Mouse (Mus musculus): ENCODE measurements around the gene Dock8. TPM values are rescaled to one million over a fixed set of nuclear protein-coding genes. Genes with fewer than 3 reads are reported as not detected.
"Not testable (repeated sequence)": the region's sequence is repeated elsewhere in the genome, so short reads cannot be mapped to it uniquely, and the experiment has no call there.

Gene Dock8
- polyA plus RNA-seq, 1 experiment, result 1.4 TPM

DNA sequence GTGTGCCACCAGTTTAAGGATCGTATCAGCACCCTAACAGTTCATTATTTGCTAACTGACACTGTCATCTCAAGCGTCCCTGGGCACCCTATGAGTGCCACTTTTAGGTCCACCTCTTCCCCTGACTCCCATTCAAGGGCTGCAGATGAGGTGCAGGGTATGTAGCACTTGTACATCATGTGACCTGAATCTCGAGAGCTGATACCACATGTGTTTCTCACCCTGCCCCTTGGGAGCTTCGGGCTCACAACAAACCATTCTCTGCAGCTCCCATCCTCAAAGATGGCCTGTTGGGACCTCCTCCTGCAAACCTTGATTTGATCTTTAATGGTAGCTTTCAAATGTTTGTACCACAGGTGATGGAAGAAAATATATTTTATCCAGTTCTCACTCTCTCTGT, 32.4 kb downstream of the Dock8 start:
- H3ac ChIP-seq (ENCODE audit: control insufficient read depth, insufficient read length), result no peak overlapping the region
- no peak overlapping the region for H3K4me2 ChIP-seq (ENCODE audit: low read depth)
- no peak overlapping the region for H3K4me3 ChIP-seq
- H3K79me2 ChIP-seq (ENCODE audit: control insufficient read depth, insufficient read depth), result no peaks in the 10 kb centered on the region
- no peaks in the 10 kb centered on the region for H3K27me3 ChIP-seq (ENCODE audit: control insufficient read depth, insufficient read depth, insufficient read length)
- no peak for TF ChIP-seq USF1 (IDR thresholded peaks at IDR 0.05; ENCODE audit: low read depth)
- no peak for TF ChIP-seq POLR2AphosphoS2 (IDR thresholded peaks at IDR 0.05; ENCODE audit: insufficient read length, low read depth)
- no peak for TF ChIP-seq MYOG (IDR thresholded peaks at IDR 0.05; ENCODE audit: control insufficient read depth in 1 of 3, insufficient read depth in 1 of 3, insufficient read length in 2 of 3, low read depth in 2 of 3)
- no peak for TF ChIP-seq REST (IDR thresholded peaks at IDR 0.05; ENCODE audit: insufficient read depth, insufficient read length)
- no peak for TF ChIP-seq E2F4 (IDR thresholded peaks at IDR 0.05; ENCODE audit: insufficient read depth)
- TF ChIP-seq SRF (IDR thresholded peaks at IDR 0.05; ENCODE audit: control insufficient read depth, insufficient read length, low read depth), result no peak
- TF ChIP-seq CEBPB (IDR thresholded peaks at IDR 0.05; ENCODE audit: insufficient read depth, poor library complexity, severe bottlenecking), result no peak
- TF ChIP-seq MYOD1 (IDR thresholded peaks at IDR 0.05; ENCODE audit: control insufficient read depth in 1 of 3, insufficient read length in 2 of 3, low read depth in 2 of 3), result no peak
- no peak for TF ChIP-seq MAX (IDR thresholded peaks at IDR 0.05; ENCODE audit: low read depth)
- TF ChIP-seq POLR2A (IDR thresholded peaks at IDR 0.05; ENCODE audit: insufficient read length, low read depth), result no peak
- no peak for TF ChIP-seq TCF12 (IDR thresholded peaks at IDR 0.05; ENCODE audit: insufficient read depth, poor library complexity, severe bottlenecking)
- no peak for TF ChIP-seq TCF3 (IDR thresholded peaks at IDR 0.05; ENCODE audit: insufficient read length, low read depth)
- H3K36me3 ChIP-seq (ENCODE audit: control insufficient read depth, insufficient read depth), result no peaks in the 10 kb centered on the region

DNA sequence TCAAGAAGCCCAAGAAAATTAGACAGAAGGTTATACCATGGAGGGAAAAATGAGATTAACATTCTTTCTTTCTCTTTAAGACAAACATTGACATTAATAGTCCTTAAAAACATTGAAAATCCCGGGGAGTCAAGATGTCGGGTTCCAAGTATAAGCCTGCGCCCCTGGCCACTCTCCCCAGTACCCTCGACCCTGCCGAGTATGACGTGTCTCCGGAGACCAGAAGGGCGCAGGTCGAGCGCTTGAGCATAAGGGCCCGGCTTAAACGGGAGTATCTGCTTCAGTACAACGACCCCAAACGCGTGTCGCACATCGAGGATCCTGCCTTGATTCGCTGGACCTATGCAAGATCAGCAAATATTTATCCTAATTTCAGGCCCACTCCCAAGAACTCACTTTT, 33.7 kb downstream of the Dock8 start:
- not testable (repeated sequence) for H3ac ChIP-seq (ENCODE audit: control insufficient read depth, insufficient read length); H3K79me2 ChIP-seq (ENCODE audit: control insufficient read depth, insufficient read depth); H3K4me2 ChIP-seq (ENCODE audit: low read depth); H3K4me3 ChIP-seq; H3K36me3 ChIP-seq (ENCODE audit: control insufficient read depth, insufficient read depth); H3K27me3 ChIP-seq (ENCODE audit: control insufficient read depth, insufficient read depth, insufficient read length)

DNA sequence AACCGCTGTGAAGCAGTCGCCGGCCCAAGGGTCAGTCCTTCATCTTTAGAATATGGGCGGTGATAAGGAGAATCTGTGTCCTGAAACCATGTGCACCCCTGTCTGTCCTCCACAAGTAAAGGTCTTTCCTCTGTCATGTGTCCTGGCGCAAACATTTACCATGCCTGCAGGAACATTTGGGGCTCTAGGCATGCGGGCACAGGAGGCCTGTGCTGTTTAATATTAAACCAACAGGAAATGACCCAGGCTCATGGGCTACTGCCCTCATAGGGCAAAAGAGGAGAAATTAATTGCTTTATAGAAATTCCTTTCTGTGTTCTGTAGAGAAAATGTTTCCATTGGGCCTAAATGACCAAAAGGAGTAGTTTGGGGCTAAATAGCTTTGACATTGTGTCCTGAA, 36.5 kb downstream of the Dock8 start:
- H3K27me3 ChIP-seq (ENCODE audit: control insufficient read depth, insufficient read depth, insufficient read length), result no peaks in the 10 kb centered on the region
- H3ac ChIP-seq (ENCODE audit: control insufficient read depth, insufficient read length), result no peak overlapping the region
- H3K36me3 ChIP-seq (ENCODE audit: control insufficient read depth, insufficient read depth), result no peaks in the 10 kb centered on the region
- TF ChIP-seq POLR2AphosphoS2 (IDR thresholded peaks at IDR 0.05; ENCODE audit: insufficient read length, low read depth), result no peak
- TF ChIP-seq CEBPB (IDR thresholded peaks at IDR 0.05; ENCODE audit: insufficient read depth, poor library complexity, severe bottlenecking), result no peak
- no peak overlapping the region for H3K4me2 ChIP-seq (ENCODE audit: low read depth)
- H3K4me3 ChIP-seq, result no peak overlapping the region
- no peaks in the 10 kb centered on the region for H3K79me2 ChIP-seq (ENCODE audit: control insufficient read depth, insufficient read depth)

DNA sequence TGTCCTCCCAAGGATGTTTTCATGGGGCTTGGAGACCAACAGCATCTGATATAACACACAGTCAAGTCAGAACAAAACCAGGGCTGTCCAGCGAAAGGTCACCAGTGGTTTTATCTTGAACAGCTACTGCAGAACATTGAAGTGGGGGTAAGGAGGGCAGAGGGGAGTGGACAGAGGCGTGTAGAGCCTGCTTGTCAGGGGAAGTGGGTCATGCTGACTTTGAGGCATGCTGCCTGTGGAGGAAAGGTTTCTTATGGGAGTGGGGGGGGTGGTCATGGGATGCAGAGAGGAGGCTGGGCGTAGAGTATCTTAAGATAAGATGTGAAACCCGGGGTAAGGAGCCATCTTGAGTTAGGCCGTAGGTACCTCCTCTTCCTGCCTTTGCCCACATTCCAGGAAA, 37.5 kb downstream of the Dock8 start:
- no peaks in the 10 kb centered on the region for H3K36me3 ChIP-seq (ENCODE audit: control insufficient read depth, insufficient read depth)
- H3K27me3 ChIP-seq (ENCODE audit: control insufficient read depth, insufficient read depth, insufficient read length), result no peaks in the 10 kb centered on the region
- no peaks in the 10 kb centered on the region for H3K79me2 ChIP-seq (ENCODE audit: control insufficient read depth, insufficient read depth)
- TF ChIP-seq MYOD1 (IDR thresholded peaks at IDR 0.05; ENCODE audit: control insufficient read depth in 1 of 3, insufficient read length in 2 of 3, low read depth in 2 of 3), result no peak
- TF ChIP-seq CEBPB (IDR thresholded peaks at IDR 0.05; ENCODE audit: insufficient read depth, poor library complexity, severe bottlenecking), result no peak
- no peak for TF ChIP-seq REST (IDR thresholded peaks at IDR 0.05; ENCODE audit: insufficient read depth, insufficient read length)
- TF ChIP-seq TCF3 (IDR thresholded peaks at IDR 0.05; ENCODE audit: insufficient read length, low read depth), result no peak
- TF ChIP-seq POLR2A (IDR thresholded peaks at IDR 0.05; ENCODE audit: insufficient read length, low read depth), result no peak
- TF ChIP-seq MAX (IDR thresholded peaks at IDR 0.05; ENCODE audit: low read depth), result no peak
- TF ChIP-seq MYOG (IDR thresholded peaks at IDR 0.05; ENCODE audit: control insufficient read depth in 1 of 3, insufficient read depth in 1 of 3, insufficient read length in 2 of 3, low read depth in 2 of 3), result no peak
- TF ChIP-seq USF1 (IDR thresholded peaks at IDR 0.05; ENCODE audit: low read depth), result no peak
- no peak for TF ChIP-seq SRF (IDR thresholded peaks at IDR 0.05; ENCODE audit: control insufficient read depth, insufficient read length, low read depth)
- TF ChIP-seq TCF12 (IDR thresholded peaks at IDR 0.05; ENCODE audit: insufficient read depth, poor library complexity, severe bottlenecking), result no peak
- TF ChIP-seq POLR2AphosphoS2 (IDR thresholded peaks at IDR 0.05; ENCODE audit: insufficient read length, low read depth), result no peak
- no peak for TF ChIP-seq E2F4 (IDR thresholded peaks at IDR 0.05; ENCODE audit: insufficient read depth)
- no peak overlapping the region for H3K4me3 ChIP-seq
- no peak overlapping the region for H3K4me2 ChIP-seq (ENCODE audit: low read depth)
- H3ac ChIP-seq (ENCODE audit: control insufficient read depth, insufficient read length), result no peak overlapping the region

DNA sequence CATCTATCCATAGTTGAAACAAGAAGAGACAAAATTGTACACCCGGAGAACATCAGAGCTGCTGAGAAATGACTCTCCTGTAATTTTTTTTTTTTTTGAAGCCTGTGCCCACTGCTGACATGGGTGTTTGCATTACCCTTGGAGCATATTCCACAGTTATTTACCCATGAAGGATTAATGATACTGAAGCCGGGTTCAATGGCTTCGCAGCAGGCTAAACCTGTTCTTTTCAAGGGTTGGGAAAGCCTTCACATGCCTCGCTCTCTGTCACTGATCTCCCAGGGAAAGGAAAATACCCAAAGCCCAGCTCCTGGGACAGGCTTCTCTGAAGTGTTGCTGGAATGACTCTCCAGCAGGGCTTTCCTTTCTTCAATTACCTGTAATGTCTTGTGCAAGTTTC, 37.9 kb downstream of the Dock8 start:
- no peak overlapping the region for H3ac ChIP-seq (ENCODE audit: control insufficient read depth, insufficient read length)
- H3K36me3 ChIP-seq (ENCODE audit: control insufficient read depth, insufficient read depth), result no peaks in the 10 kb centered on the region
- no peaks in the 10 kb centered on the region for H3K79me2 ChIP-seq (ENCODE audit: control insufficient read depth, insufficient read depth)
- no peak overlapping the region for H3K4me2 ChIP-seq (ENCODE audit: low read depth)
- no peak overlapping the region for H3K4me3 ChIP-seq
- TF ChIP-seq POLR2A (IDR thresholded peaks at IDR 0.05; ENCODE audit: insufficient read length, low read depth) (no peak), USF1 (IDR thresholded peaks at IDR 0.05; ENCODE audit: low read depth) (no peak), MYOG (IDR thresholded peaks at IDR 0.05; ENCODE audit: control insufficient read depth in 1 of 3, insufficient read depth in 1 of 3, insufficient read length in 2 of 3, low read depth in 2 of 3) (no peak), MYOD1 (IDR thresholded peaks at IDR 0.05; ENCODE audit: control insufficient read depth in 1 of 3, insufficient read length in 2 of 3, low read depth in 2 of 3) (no peak), TCF3 (IDR thresholded peaks at IDR 0.05; ENCODE audit: insufficient read length, low read depth) (no peak), TCF12 (IDR thresholded peaks at IDR 0.05; ENCODE audit: insufficient read depth, poor library complexity, severe bottlenecking) (no peak), POLR2AphosphoS2 (IDR thresholded peaks at IDR 0.05; ENCODE audit: insufficient read length, low read depth) (no peak), MAX (IDR thresholded peaks at IDR 0.05; ENCODE audit: low read depth) (no peak), SRF (IDR thresholded peaks at IDR 0.05; ENCODE audit: control insufficient read depth, insufficient read length, low read depth) (no peak), CEBPB (IDR thresholded peaks at IDR 0.05; ENCODE audit: insufficient read depth, poor library complexity, severe bottlenecking) (no peak), E2F4 (IDR thresholded peaks at IDR 0.05; ENCODE audit: insufficient read depth) (no peak), REST (IDR thresholded peaks at IDR 0.05; ENCODE audit: insufficient read depth, insufficient read length) (no peak)
- no peaks in the 10 kb centered on the region for H3K27me3 ChIP-seq (ENCODE audit: control insufficient read depth, insufficient read depth, insufficient read length)

Data from myocyte (in vitro differentiated cells).